Mouse (Mus musculus) bone marrow macrophage, adult 2 months (primary cell): ENCODE results near the gene Srcin1.

Experiments
- CTCF ChIP-seq: IDR thresholded peaks from 2 replicates; pipeline ENCODE4 v1.5.1; 2012; ENCODE audit warnings: low read depth, mild to moderate bottlenecking, low read length, moderate library complexity
- POLR2A ChIP-seq: IDR thresholded peaks from 2 replicates; pipeline ENCODE4 v1.6.1; 2012; ENCODE audit warnings: mild to moderate bottlenecking, low read depth, low read length, borderline replicate concordance

DNA sequence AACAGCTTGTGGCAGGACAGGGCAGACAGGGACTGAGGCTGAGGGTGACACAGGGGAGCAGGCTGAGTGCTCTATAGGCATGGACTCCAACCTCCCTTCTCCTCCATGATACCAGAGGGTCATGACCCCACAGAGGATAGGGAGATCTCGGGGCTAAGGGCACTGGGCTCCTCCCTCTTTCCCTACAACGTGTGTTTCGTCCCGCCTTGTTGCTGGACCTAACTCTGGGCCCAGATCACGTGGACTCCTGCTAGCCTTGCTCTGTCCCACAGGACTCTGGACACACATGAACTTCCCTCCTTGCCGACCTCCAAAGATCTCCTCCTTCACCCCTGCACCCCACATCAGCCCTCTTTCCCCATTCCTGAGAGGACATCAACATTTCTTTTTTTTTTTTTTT, 20.8 kb downstream of the Srcin1 start:
- TF ChIP-seq CTCF (no peak), POLR2A (no peak)
